Mouse (Mus musculus) yolk sac, embryonic 10.5 days (tissue): ENCODE measurements around the gene Ppp1r18.
"Not testable (repeated sequence)": the region's sequence is repeated elsewhere in the genome, so short reads cannot be mapped to it uniquely, and the experiment has no call there.

Experiments used
- DNase-seq: peaks from one replicate; pipeline ENCODE4 v3.0.0-alpha.2; 2017; ENCODE audit warnings: low spot score

The Ppp1r18 gene

GRCm38 (mm10) chr17:35836991-35837422 is 28.4 kb upstream of the Ppp1r18 start:
- peak; percentile 94 for DNase-seq

GRCm38 (mm10) chr17:35837487-35837886 is 27.9 kb upstream of the Ppp1r18 start:
- no peak for DNase-seq

GRCm38 (mm10) chr17:35838122-35838544 is 27.3 kb upstream of the Ppp1r18 start, which contains the start of gene Tubb5:
Gene Tubb5 (minus strand): TSS chr17:35838306.
- peak; percentile 97 for DNase-seq

- DNase-seq = peak; percentile 17
These were observed 26.8 kb upstream of the Ppp1r18 start for GRCm38 (mm10) chr17:35838570-35838969.

- not testable (repeated sequence) for DNase-seq
These were observed 26.4 kb upstream of the Ppp1r18 start for GRCm38 (mm10) chr17:35839002-35839401.

GRCm38 (mm10) chr17:35840561-35840960 is 24.8 kb upstream of the Ppp1r18 start:
- no peak for DNase-seq

- DNase-seq = peak; percentile 100
These were observed 24.1 kb upstream of the Ppp1r18 start, which contains the start of gene Mdc1 for GRCm38 (mm10) chr17:35841076-35841950. Gene Mdc1 (plus strand): TSS chr17:35841515.

GRCm38 (mm10) chr17:35842006-35842405 is 23.4 kb upstream of the Ppp1r18 start:
- DNase-seq = peak; percentile 14

GRCm38 (mm10) chr17:35843514-35843913 is 21.9 kb upstream of the Ppp1r18 start:
- DNase-seq = no peak

GRCm38 (mm10) chr17:35848112-35848511 is 17.3 kb upstream of the Ppp1r18 start:
- DNase-seq = no peak

- DNase-seq = no peak
These were observed 14.4 kb upstream of the Ppp1r18 start for GRCm38 (mm10) chr17:35850974-35851373.

GRCm38 (mm10) chr17:35859371-35859770 is 6.0 kb upstream of the Ppp1r18 start:
- DNase-seq = no peak

- DNase-seq = no peak
These were observed 5.6 kb upstream of the Ppp1r18 start for GRCm38 (mm10) chr17:35859835-35860234.

- no peak for DNase-seq
These were observed 4.6 kb upstream of the Ppp1r18 start for GRCm38 (mm10) chr17:35860831-35861197.

GRCm38 (mm10) chr17:35861198-35861857 is 4.1 kb upstream of the Ppp1r18 start, which contains the start of gene Nrm:
Gene Nrm (plus strand): TSS chr17:35861318.
- DNase-seq = peak; percentile 94

GRCm38 (mm10) chr17:35864832-35865353 is 500 bp upstream of the Ppp1r18 start:
- DNase-seq = no peak

- no peak for DNase-seq
These were observed 963 bp downstream of the Ppp1r18 start for GRCm38 (mm10) chr17:35866281-35866831.

GRCm38 (mm10) chr17:35866911-35867890 is 1.8 kb downstream of the Ppp1r18 start:
- DNase-seq = peak; percentile 34

- DNase-seq = no peak
These were observed 2.9 kb downstream of the Ppp1r18 start for GRCm38 (mm10) chr17:35868165-35868820.

GRCm38 (mm10) chr17:35868961-35869345 is 3.6 kb downstream of the Ppp1r18 start:
- no peak for DNase-seq
